Comparison of ENCODE assay signal across 17 mouse cellular contexts in the genomic region with DNA sequence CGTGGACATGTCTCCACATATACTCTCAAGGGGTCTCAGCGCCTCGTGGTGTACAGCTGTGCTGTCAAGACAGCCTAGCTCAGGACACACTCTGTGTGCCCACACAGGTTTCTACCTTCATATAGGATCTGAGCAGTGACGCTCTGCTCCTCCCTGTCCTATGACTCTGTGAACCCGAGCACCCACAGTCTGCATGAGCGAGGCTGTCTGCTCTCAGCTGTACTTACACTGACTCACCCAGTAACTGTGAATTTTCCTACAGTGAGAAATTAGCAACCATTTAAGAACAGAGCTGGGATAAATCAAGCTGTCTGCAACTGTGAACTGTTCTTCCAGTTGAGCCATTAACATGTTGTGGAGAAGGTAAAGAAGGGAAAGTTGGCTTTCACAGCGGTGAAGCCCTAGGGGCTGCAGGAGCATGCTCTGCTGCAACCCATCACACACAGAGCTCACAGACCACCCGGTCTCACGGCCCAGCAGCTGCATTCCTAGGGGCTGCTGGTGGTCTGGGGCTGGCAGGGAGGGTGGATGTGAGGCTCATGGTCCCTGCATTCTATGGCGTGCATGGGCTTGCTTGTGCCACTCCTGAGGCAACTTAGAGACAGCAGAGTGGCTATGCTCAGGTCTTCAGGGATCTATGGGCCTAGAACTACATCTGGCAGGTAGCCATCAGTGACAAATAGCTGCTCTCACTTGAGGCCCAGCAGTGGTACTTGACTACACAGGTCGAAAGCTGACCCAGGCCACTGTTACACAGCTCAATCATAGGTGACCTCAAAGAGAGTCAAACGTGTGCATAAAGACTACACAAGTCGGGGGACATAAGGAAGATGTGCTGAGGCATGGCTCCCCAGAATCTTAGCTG. TPM values are rescaled to one million over a fixed set of nuclear protein-coding genes. Genes with fewer than 3 reads are reported as not detected.
DNase-seq lines count a peak whose midpoint lies in the region; ATAC-seq and TF ChIP-seq lines count a peak whose summit lies in the region.
"Had no signal": no experiment of that assay in that cellular context is flagged by ENCODE, and none has a peak within 500 bp of the region (broad histone marks: within the 10 kb centered on the region; RNA-seq: fewer than 3 reads in every experiment).

No protein-coding gene starts in this region.

- no peak overlapping the region for H3K27ac ChIP-seq in hindbrain, embryonic 13.5 days
- H3K27ac ChIP-seq in hindbrain, embryonic 11.5 days (ENCODE audit: low read depth, low read length), result no peak overlapping the region
- peak overlapping the region; percentile 78 for H3K27ac ChIP-seq in embryonic fibroblast, embryonic 13.5 days (ENCODE audit: insufficient read depth, low read length)
- 0 out of 2 replicates have a peak overlapping the region, but pooled peaks have one; percentile 13 for H3K27ac ChIP-seq in stomach, postnatal 0 days (replicated peaks)
- no peak overlapping the region for H3K27ac ChIP-seq in kidney, adult 2 months (ENCODE audit: insufficient read depth, low read depth, low read length)
- H3K27ac ChIP-seq: hindbrain, embryonic 12.5 days; lung, embryonic 15.5 days had no signal

- H3K36me3 ChIP-seq in hindbrain, embryonic 13.5 days, result peaks cover 68% of the 10 kb centered on the region
- 0 out of 2 replicates have a peak, but pooled peaks cover 2% of the 10 kb centered on the region for H3K36me3 ChIP-seq in hindbrain, embryonic 11.5 days (ENCODE audit: control insufficient read depth, insufficient read depth, low read length)
- no peaks in the 10 kb centered on the region for H3K36me3 ChIP-seq in stomach, postnatal 0 days (ENCODE audit: control insufficient read depth, insufficient read depth, low read length)
- H3K36me3 ChIP-seq in kidney, adult 2 months (ENCODE audit: control insufficient read depth, insufficient read depth, low read length), result no peaks in the 10 kb centered on the region
- H3K36me3 ChIP-seq: lung, embryonic 15.5 days had no signal

- TF ChIP-seq EP300 in stomach, postnatal 0 days (optimal IDR thresholded peaks at IDR 0.05), result no peak

- TF ChIP-seq CTCF in embryonic fibroblast, embryonic 13.5 days (IDR thresholded peaks at IDR 0.05; ENCODE audit: borderline replicate concordance, insufficient read depth, low read length), result no peak
- TF ChIP-seq CTCF in stomach, postnatal 0 days (IDR thresholded peaks at IDR 0.05; ENCODE audit: low read depth), result no peak
- no peak for TF ChIP-seq CTCF in kidney, adult 2 months (conservative IDR thresholded peaks at IDR 0.05; ENCODE audit: insufficient read depth, insufficient read length, low read depth, low read length)

- no peak for ATAC-seq in hindbrain, embryonic 13.5 days (ENCODE audit: low FRiP score)
- ATAC-seq in hindbrain, embryonic 11.5 days (ENCODE audit: low FRiP score), result no peak
- ATAC-seq in stomach, postnatal 0 days (ENCODE audit: low FRiP score, low TSS enrichment), result peak; percentile 58; the same call in 1 of the 2 replicates
- ATAC-seq: forebrain, postnatal 0 days had no signal

- H3K4me2 ChIP-seq in hindbrain, embryonic 13.5 days, result no peak overlapping the region
- no peak overlapping the region for H3K4me2 ChIP-seq in hindbrain, embryonic 11.5 days (replicated peaks; ENCODE audit: low read depth, low read length)
- no peak overlapping the region for H3K4me2 ChIP-seq in stomach, postnatal 0 days (replicated peaks; ENCODE audit: low read depth)
- H3K4me2 ChIP-seq: hindbrain, embryonic 12.5 days; lung, embryonic 15.5 days had no signal

- no peak overlapping the region for H3K4me3 ChIP-seq in hindbrain, embryonic 13.5 days
- no peak overlapping the region for H3K4me3 ChIP-seq in hindbrain, embryonic 11.5 days (ENCODE audit: low read depth, low read length)
- H3K4me3 ChIP-seq in embryonic fibroblast, embryonic 13.5 days (ENCODE audit: insufficient read depth, low read length), result no peak overlapping the region
- no peak overlapping the region for H3K4me3 ChIP-seq in stomach, postnatal 0 days (ENCODE audit: low read depth, low read length)
- no peak overlapping the region for H3K4me3 ChIP-seq in kidney, adult 2 months (ENCODE audit: insufficient read depth, low read depth, low read length)
- H3K4me3 ChIP-seq: hindbrain, embryonic 12.5 days; lung, embryonic 15.5 days; megakaryocyte, embryonic 14.5 days had no signal

- 88% methylated on average over 13 of the region's 13 CpGs for WGBS in hindbrain, embryonic 13.5 days
- WGBS in hindbrain, embryonic 11.5 days, result 80% methylated on average over 13 of the region's 13 CpGs
- WGBS in stomach, postnatal 0 days, result 63% methylated on average over 13 of the region's 13 CpGs
- whole genome bisulfite sequencing in kidney, adult 2 months, result 85% methylated on average over 13 of the region's 13 CpGs

- H3K4me1 ChIP-seq in hindbrain, embryonic 13.5 days (replicated peaks), result peaks cover 18% of the 10 kb centered on the region
- no peaks in the 10 kb centered on the region for H3K4me1 ChIP-seq in hindbrain, embryonic 11.5 days (replicated peaks; ENCODE audit: control insufficient read depth, insufficient read depth, low read length)
- peaks cover 23% of the 10 kb centered on the region for H3K4me1 ChIP-seq in embryonic fibroblast, embryonic 13.5 days (ENCODE audit: control insufficient read depth, insufficient read depth, low read length)
- H3K4me1 ChIP-seq in stomach, postnatal 0 days (replicated peaks; ENCODE audit: control insufficient read depth, insufficient read depth), result 0 out of 2 replicates have a peak, but pooled peaks cover 3% of the 10 kb centered on the region
- no peaks in the 10 kb centered on the region for H3K4me1 ChIP-seq in kidney, adult 2 months (ENCODE audit: control insufficient read depth, insufficient read depth, low read length)
- H3K4me1 ChIP-seq: lung, embryonic 15.5 days had no signal

- no peaks in the 10 kb centered on the region for H3K9me3 ChIP-seq in hindbrain, embryonic 13.5 days
- H3K9me3 ChIP-seq in hindbrain, embryonic 11.5 days (ENCODE audit: control insufficient read depth, low read length), result no peaks in the 10 kb centered on the region
- H3K9me3 ChIP-seq in stomach, postnatal 0 days (ENCODE audit: control insufficient read depth, low read length), result no peaks in the 10 kb centered on the region
- H3K9me3 ChIP-seq: hindbrain, embryonic 12.5 days; lung, embryonic 15.5 days had no signal

- TF ChIP-seq POLR2A in embryonic fibroblast, embryonic 13.5 days (IDR thresholded peaks at IDR 0.05; ENCODE audit: low read depth, low read length), result no peak
- TF ChIP-seq POLR2A in kidney, adult 2 months (IDR thresholded peaks at IDR 0.05; ENCODE audit: low read depth, low read length), result no peak

- H3K9ac ChIP-seq in hindbrain, embryonic 13.5 days, result peak overlapping the region; percentile 8; the same call in 1 of the 2 replicates
- H3K9ac ChIP-seq in hindbrain, embryonic 11.5 days (ENCODE audit: low read depth, low read length), result no peak overlapping the region
- H3K9ac ChIP-seq in stomach, postnatal 0 days (ENCODE audit: low read length), result no peak overlapping the region
- H3K9ac ChIP-seq: forebrain, postnatal 0 days; hindbrain, embryonic 12.5 days; lung, embryonic 15.5 days had no signal

- no peaks in the 10 kb centered on the region for H3K27me3 ChIP-seq in hindbrain, embryonic 13.5 days
- H3K27me3 ChIP-seq in hindbrain, embryonic 11.5 days (ENCODE audit: control insufficient read depth, insufficient read depth, low read length), result no peaks in the 10 kb centered on the region
- no peaks in the 10 kb centered on the region for H3K27me3 ChIP-seq in stomach, postnatal 0 days (ENCODE audit: control insufficient read depth, insufficient read depth, low read length)
- H3K27me3 ChIP-seq in kidney, adult 2 months (replicated peaks; ENCODE audit: control insufficient read depth, insufficient read depth, low read length), result no peaks in the 10 kb centered on the region
- H3K27me3 ChIP-seq: CH12.LX; hindbrain, embryonic 12.5 days; lung, embryonic 15.5 days had no signal

- DNase-seq in hindbrain, embryonic 11.5 days (ENCODE audit: low spot score), result no peak
- DNase-seq in right cerebral cortex, adult 2 months (ENCODE audit: low spot score in 2 of 2), result peak; percentile 38 to 39
- DNase-seq in right cerebral cortex, postnatal 4 days, result no peak
- DNase-seq in stomach, postnatal 0 days (ENCODE audit: low spot score), result no peak
- no peak for DNase-seq in kidney, adult 18-20 months
- DNase-seq in kidney, adult 2 months, result no peak
- DNase-seq: adrenal gland, postnatal 10 days; forebrain, postnatal 0 days; heart, adult 18-20 months; kidney, postnatal 10 days; thymus, adult 18-20 months had no signal

RNA-seq across cellular contexts. Expression of gene Jmjd4, which starts 36.6 kb away (rescaled TPM):
- polyA plus RNA-seq in hindbrain, embryonic 13.5 days (2015; fragmentation: Nextera tagmentation; extraction: Ambion mirVana), result 14.3 and 15.2 TPM in 2 replicates
- 12.2 and 13.0 TPM in 2 replicates for polyA plus RNA-seq in hindbrain, embryonic 11.5 days (2014; fragmentation: Nextera tagmentation; extraction: Ambion mirVana)
- 7.2 and 9.1 TPM in 2 replicates for polyA plus RNA-seq in embryonic fibroblast, embryonic 13.5 days (2011; ENCODE audit: insufficient read length, low read depth, missing spikeins)
- polyA plus RNA-seq in stomach, postnatal 0 days (2015; fragmentation: Nextera tagmentation; extraction: Ambion mirVana), result 5.4 and 5.5 TPM in 2 replicates
- polyA plus RNA-seq in kidney, adult 2 months (2012; rRNA removed), result 6.2 and 7.2 TPM in 2 replicates

RNA-seq across cellular contexts. Expression of gene Snap47, which starts 37.8 kb away (rescaled TPM):
- 448 and 460 TPM in 2 replicates for polyA plus RNA-seq in hindbrain, embryonic 13.5 days (2015; fragmentation: Nextera tagmentation; extraction: Ambion mirVana)
- polyA plus RNA-seq in hindbrain, embryonic 11.5 days (2014; fragmentation: Nextera tagmentation; extraction: Ambion mirVana), result 183 and 195 TPM in 2 replicates
- 90.8 and 91.0 TPM in 2 replicates for polyA plus RNA-seq in embryonic fibroblast, embryonic 13.5 days (2011; ENCODE audit: insufficient read length, low read depth, missing spikeins)
- 50.6 and 51.9 TPM in 2 replicates for polyA plus RNA-seq in stomach, postnatal 0 days (2015; fragmentation: Nextera tagmentation; extraction: Ambion mirVana)
- polyA plus RNA-seq in kidney, adult 2 months (2012; rRNA removed), result 91.7 and 104 TPM in 2 replicates

RNA-seq across cellular contexts. Expression of gene Prss38, which starts 37.8 kb away (rescaled TPM):
- not detected in 2 replicates for polyA plus RNA-seq in hindbrain, embryonic 13.5 days (2015; fragmentation: Nextera tagmentation; extraction: Ambion mirVana)
- not detected in 2 replicates for polyA plus RNA-seq in hindbrain, embryonic 11.5 days (2014; fragmentation: Nextera tagmentation; extraction: Ambion mirVana)
- not detected in 2 replicates for polyA plus RNA-seq in embryonic fibroblast, embryonic 13.5 days (2011; ENCODE audit: insufficient read length, low read depth, missing spikeins)
- polyA plus RNA-seq in stomach, postnatal 0 days (2015; fragmentation: Nextera tagmentation; extraction: Ambion mirVana), result 0.07 TPM in 1 of 2 replicates, not detected in the other
- not detected in 2 replicates for polyA plus RNA-seq in kidney, adult 2 months (2012; rRNA removed)
- polyA plus RNA-seq: hindbrain, embryonic 12.5 days; lung, embryonic 15.5 days had no signal

RNA-seq across cellular contexts. Expression of gene Zfp867, which starts 59.0 kb away (rescaled TPM):
- polyA plus RNA-seq in hindbrain, embryonic 13.5 days (2015; fragmentation: Nextera tagmentation; extraction: Ambion mirVana), result 12.7 and 13.2 TPM in 2 replicates
- polyA plus RNA-seq in hindbrain, embryonic 11.5 days (2014; fragmentation: Nextera tagmentation; extraction: Ambion mirVana), result 12.0 and 13.3 TPM in 2 replicates
- polyA plus RNA-seq in embryonic fibroblast, embryonic 13.5 days (2011; ENCODE audit: insufficient read length, low read depth, missing spikeins), result 4.4 and 6.1 TPM in 2 replicates
- polyA plus RNA-seq in stomach, postnatal 0 days (2015; fragmentation: Nextera tagmentation; extraction: Ambion mirVana), result 3.4 and 3.8 TPM in 2 replicates
- 0.50 and 0.61 TPM in 2 replicates for polyA plus RNA-seq in kidney, adult 2 months (2012; rRNA removed)

Comparison
In these comparisons a context has a peak if more than half of its experiments do, and no peak if none do; other contexts are left out.
1. DNase-seq: peak in right cerebral cortex, adult 2 months (2 of 2); none in hindbrain, embryonic 11.5 days (single experiment), right cerebral cortex, postnatal 4 days (single experiment), stomach, postnatal 0 days (single experiment), kidney, adult 18-20 months (single experiment) and kidney, adult 2 months (single experiment).
2. H3K27ac ChIP-seq: peak in embryonic fibroblast, embryonic 13.5 days (single experiment) and stomach, postnatal 0 days (single experiment); none in hindbrain, embryonic 13.5 days (single experiment), hindbrain, embryonic 11.5 days (single experiment) and kidney, adult 2 months (single experiment).